Mouse (Mus musculus): ENCODE measurements around the gene Rxylt1. TPM values are rescaled to one million over a fixed set of nuclear protein-coding genes. Genes with fewer than 3 reads are reported as not detected.

Gene Rxylt1
- polyA plus RNA-seq, 1 experiment from 2014 or later, result 55.2 TPM

GRCm38 (mm10) chr10:122102675-122103074, 5.5 kb upstream of the Rxylt1 start:
- H3K4me3 ChIP-seq (ENCODE audit: low read depth, low read length), result no peak overlapping the region
- no peaks in the 10 kb centered on the region for H3K36me3 ChIP-seq (ENCODE audit: control insufficient read depth, insufficient read depth, low read length)
- no peak overlapping the region for H3K9ac ChIP-seq (ENCODE audit: low read depth, low read length)
- WGBS, result 77% methylated on average over 5 of the region's 5 CpGs
- no peaks in the 10 kb centered on the region for H3K9me3 ChIP-seq (ENCODE audit: control insufficient read depth, low read length)
- ATAC-seq (ENCODE audit: low read depth) (no peak), DNase-seq (ENCODE audit: low spot score) (no peak)
- 0 out of 2 replicates have a peak, but pooled peaks cover 3% of the 10 kb centered on the region for H3K27me3 ChIP-seq (replicated peaks; ENCODE audit: control insufficient read depth, insufficient read depth, low read length)
- no peak overlapping the region for H3K27ac ChIP-seq (replicated peaks; ENCODE audit: low read depth, low read length)
- no peak overlapping the region for H3K4me2 ChIP-seq (ENCODE audit: low read depth, low read length)
- H3K4me1 ChIP-seq (ENCODE audit: control insufficient read depth, insufficient read depth, low read length), result no peaks in the 10 kb centered on the region

DNA sequence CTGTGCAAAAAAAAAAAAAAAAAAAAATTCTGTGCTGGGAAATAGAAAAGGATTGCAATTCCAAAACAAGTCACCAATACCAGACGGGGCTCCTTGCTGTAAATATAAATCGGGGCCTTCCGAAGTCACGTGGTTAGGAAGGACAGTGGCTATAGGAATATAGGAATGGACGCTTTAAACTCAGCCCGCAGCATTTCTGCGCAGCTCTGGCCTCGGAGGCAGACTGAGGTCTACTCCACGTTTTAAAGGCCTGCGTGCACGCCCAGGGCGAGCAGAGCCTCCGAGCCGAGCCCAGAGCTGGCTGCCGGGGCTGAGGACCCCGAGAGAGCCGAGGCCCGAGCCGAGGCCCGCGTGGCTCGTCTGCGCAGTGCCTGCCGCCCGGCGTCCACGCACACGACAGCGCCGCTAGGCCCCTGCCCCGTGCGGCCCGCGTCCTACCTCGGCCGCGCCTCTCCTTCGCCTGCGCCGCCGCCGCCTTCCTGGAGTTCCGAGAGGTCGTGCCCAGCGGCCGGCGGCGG, 650 bp downstream of the Rxylt1 start:
- peak; percentile 70 for DNase-seq (ENCODE audit: low spot score)
- peak overlapping the region; percentile 92 for H3K27ac ChIP-seq (replicated peaks; ENCODE audit: low read depth, low read length)
- ATAC-seq (ENCODE audit: low read depth), result peak; percentile 70; the same call in 1 of the 2 replicates
- peaks cover 22% of the 10 kb centered on the region for H3K36me3 ChIP-seq (ENCODE audit: control insufficient read depth, insufficient read depth, low read length)
- H3K9me3 ChIP-seq (ENCODE audit: control insufficient read depth, low read length), result no peaks in the 10 kb centered on the region
- peaks cover 11% of the 10 kb centered on the region for H3K4me1 ChIP-seq (ENCODE audit: control insufficient read depth, insufficient read depth, low read length)
- no peaks in the 10 kb centered on the region for H3K27me3 ChIP-seq (replicated peaks; ENCODE audit: control insufficient read depth, insufficient read depth, low read length)
- H3K4me3 ChIP-seq (ENCODE audit: low read depth, low read length), result peak overlapping the region; percentile 85
- WGBS, result under 1% methylated on average over 22 of the region's 48 CpGs
- H3K9ac ChIP-seq (ENCODE audit: low read depth, low read length), result peak overlapping the region; percentile 92
- H3K4me2 ChIP-seq (ENCODE audit: low read depth, low read length), result peak overlapping the region; percentile 74

- Histone ChIP-seq H3K36me3 (ENCODE audit: control insufficient read depth, insufficient read depth, low read length) (peaks cover 63% of the 10 kb centered on the region), H3K27me3 (replicated peaks; ENCODE audit: control insufficient read depth, insufficient read depth, low read length) (no peaks in the 10 kb centered on the region), H3K9me3 (ENCODE audit: control insufficient read depth, low read length) (peaks cover 26% of the 10 kb centered on the region), H3K27ac (replicated peaks; ENCODE audit: low read depth, low read length) (no peak overlapping the region), H3K4me1 (ENCODE audit: control insufficient read depth, insufficient read depth, low read length) (peaks cover 6% of the 10 kb centered on the region), H3K4me3 (ENCODE audit: low read depth, low read length) (no peak overlapping the region), H3K4me2 (ENCODE audit: low read depth, low read length) (no peak overlapping the region), H3K9ac (ENCODE audit: low read depth, low read length) (no peak overlapping the region)
- ATAC-seq (ENCODE audit: low read depth) (no peak), DNase-seq (ENCODE audit: low spot score) (no peak)
- WGBS, result 93% methylated on average over 1 of the region's 1 CpGs
Measured at GRCm38 (mm10) chr10:122090472-122090871, 6.7 kb downstream of the Rxylt1 start.

GRCm38 (mm10) chr10:122081352-122081751, 15.8 kb downstream of the Rxylt1 start:
- DNase-seq (ENCODE audit: low spot score), result no peak
- no peaks in the 10 kb centered on the region for H3K9me3 ChIP-seq (ENCODE audit: control insufficient read depth, low read length)
- no peaks in the 10 kb centered on the region for H3K4me1 ChIP-seq (ENCODE audit: control insufficient read depth, insufficient read depth, low read length)
- H3K27ac ChIP-seq (replicated peaks; ENCODE audit: low read depth, low read length), result no peak overlapping the region
- ATAC-seq (ENCODE audit: low read depth), result no peak
- no peak overlapping the region for H3K4me3 ChIP-seq (ENCODE audit: low read depth, low read length)
- H3K27me3 ChIP-seq (replicated peaks; ENCODE audit: control insufficient read depth, insufficient read depth, low read length), result no peaks in the 10 kb centered on the region
- peaks cover 12% of the 10 kb centered on the region for H3K36me3 ChIP-seq (ENCODE audit: control insufficient read depth, insufficient read depth, low read length)
- H3K9ac ChIP-seq (ENCODE audit: low read depth, low read length), result no peak overlapping the region
- 77% methylated on average over 1 of the region's 1 CpGs for WGBS
- H3K4me2 ChIP-seq (ENCODE audit: low read depth, low read length), result no peak overlapping the region

GRCm38 (mm10) chr10:122069153-122069552, 28.0 kb downstream of the Rxylt1 start:
- DNase-seq (ENCODE audit: low spot score), result no peak
- no peak for ATAC-seq (ENCODE audit: low read depth)
- no peak overlapping the region for H3K27ac ChIP-seq (replicated peaks; ENCODE audit: low read depth, low read length)

GRCm38 (mm10) chr10:122055826-122056225, 41.3 kb downstream of the Rxylt1 start:
- Histone ChIP-seq H3K9ac (ENCODE audit: low read depth, low read length) (no peak overlapping the region), H3K4me3 (ENCODE audit: low read depth, low read length) (no peak overlapping the region), H3K27me3 (replicated peaks; ENCODE audit: control insufficient read depth, insufficient read depth, low read length) (no peaks in the 10 kb centered on the region), H3K27ac (replicated peaks; ENCODE audit: low read depth, low read length) (no peak overlapping the region), H3K36me3 (ENCODE audit: control insufficient read depth, insufficient read depth, low read length) (no peaks in the 10 kb centered on the region), H3K9me3 (ENCODE audit: control insufficient read depth, low read length) (no peaks in the 10 kb centered on the region), H3K4me2 (ENCODE audit: low read depth, low read length) (no peak overlapping the region), H3K4me1 (ENCODE audit: control insufficient read depth, insufficient read depth, low read length) (no peaks in the 10 kb centered on the region)
- ATAC-seq (ENCODE audit: low read depth), result no peak
- no peak for DNase-seq (ENCODE audit: low spot score)
- WGBS, result 86% methylated on average over 6 of the region's 6 CpGs

More at GRCm38 (mm10) chr10:122069153-122069552, 28.0 kb downstream of the Rxylt1 start:
- no peak overlapping the region for H3K4me3 ChIP-seq (ENCODE audit: low read depth, low read length)
- no peaks in the 10 kb centered on the region for H3K27me3 ChIP-seq (replicated peaks; ENCODE audit: control insufficient read depth, insufficient read depth, low read length)
- no peak overlapping the region for H3K4me2 ChIP-seq (ENCODE audit: low read depth, low read length)
- H3K9me3 ChIP-seq (ENCODE audit: control insufficient read depth, low read length), result no peaks in the 10 kb centered on the region
- no peaks in the 10 kb centered on the region for H3K4me1 ChIP-seq (ENCODE audit: control insufficient read depth, insufficient read depth, low read length)
- H3K9ac ChIP-seq (ENCODE audit: low read depth, low read length), result no peak overlapping the region
- no peaks in the 10 kb centered on the region for H3K36me3 ChIP-seq (ENCODE audit: control insufficient read depth, insufficient read depth, low read length)

DNA sequence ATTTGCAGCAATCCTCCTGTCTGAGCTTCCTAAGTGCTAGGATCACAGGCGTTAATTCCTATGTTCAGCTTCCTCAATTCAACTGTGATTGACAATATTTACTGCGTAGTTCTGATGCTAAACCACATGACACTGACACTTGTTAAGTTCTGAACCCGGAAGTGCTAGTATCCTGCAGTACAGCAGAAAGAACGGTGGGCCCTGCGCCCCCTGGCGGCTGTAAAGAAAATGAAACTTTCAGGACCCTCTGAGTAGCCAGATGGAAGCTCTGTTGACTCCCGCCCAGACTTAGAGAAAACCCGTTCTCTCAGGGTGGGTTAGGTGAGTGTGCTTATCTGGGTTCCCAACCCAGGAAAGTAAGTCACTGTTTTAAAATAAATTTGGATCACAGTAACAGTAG, 42.6 kb downstream of the Rxylt1 start:
- Histone ChIP-seq H3K36me3 (ENCODE audit: control insufficient read depth, insufficient read depth, low read length) (no peaks in the 10 kb centered on the region), H3K27me3 (replicated peaks; ENCODE audit: control insufficient read depth, insufficient read depth, low read length) (no peaks in the 10 kb centered on the region), H3K27ac (replicated peaks; ENCODE audit: low read depth, low read length) (no peak overlapping the region), H3K4me2 (ENCODE audit: low read depth, low read length) (no peak overlapping the region), H3K4me3 (ENCODE audit: low read depth, low read length) (no peak overlapping the region), H3K9me3 (ENCODE audit: control insufficient read depth, low read length) (no peaks in the 10 kb centered on the region), H3K9ac (ENCODE audit: low read depth, low read length) (no peak overlapping the region), H3K4me1 (ENCODE audit: control insufficient read depth, insufficient read depth, low read length) (no peaks in the 10 kb centered on the region)
- ATAC-seq (ENCODE audit: low read depth) (peak; percentile 74; the same call in 1 of the 2 replicates), DNase-seq (ENCODE audit: low spot score) (peak; percentile 56)
- 12% methylated on average over 8 of the region's 8 CpGs for WGBS

DNA sequence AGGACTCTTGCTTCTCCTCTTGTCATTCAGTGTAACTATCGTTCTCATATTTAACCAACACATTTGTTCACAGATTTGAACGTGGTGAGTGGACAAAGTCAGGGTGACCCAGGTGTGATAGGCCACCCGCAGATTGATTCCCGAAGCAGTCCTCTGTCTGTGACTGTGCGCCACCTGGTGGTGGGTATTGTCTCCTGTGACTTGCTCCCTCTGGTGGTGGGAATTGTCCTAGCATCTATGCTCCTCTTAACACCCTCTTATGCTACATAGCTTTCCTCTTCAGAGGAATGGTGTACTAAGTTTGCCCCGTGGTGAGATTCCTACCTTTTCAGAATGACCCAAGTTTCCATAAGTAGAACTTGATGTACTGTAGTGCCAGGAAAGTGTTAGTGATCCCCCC, 45.3 kb downstream of the Rxylt1 start:
- no peaks in the 10 kb centered on the region for H3K36me3 ChIP-seq (ENCODE audit: control insufficient read depth, insufficient read depth, low read length)
- H3K9me3 ChIP-seq (ENCODE audit: control insufficient read depth, low read length), result no peaks in the 10 kb centered on the region
- H3K9ac ChIP-seq (ENCODE audit: low read depth, low read length), result no peak overlapping the region
- H3K4me2 ChIP-seq (ENCODE audit: low read depth, low read length), result no peak overlapping the region
- no peaks in the 10 kb centered on the region for H3K27me3 ChIP-seq (replicated peaks; ENCODE audit: control insufficient read depth, insufficient read depth, low read length)
- H3K4me1 ChIP-seq (ENCODE audit: control insufficient read depth, insufficient read depth, low read length), result no peaks in the 10 kb centered on the region
- 36% methylated on average over 6 of the region's 6 CpGs for WGBS
- DNase-seq (ENCODE audit: low spot score) (peak; percentile 75), ATAC-seq (ENCODE audit: low read depth) (no peak)
- H3K27ac ChIP-seq (replicated peaks; ENCODE audit: low read depth, low read length), result no peak overlapping the region
- no peak overlapping the region for H3K4me3 ChIP-seq (ENCODE audit: low read depth, low read length)

- 43% methylated on average over 10 of the region's 44 CpGs for WGBS
- H3K27ac ChIP-seq (replicated peaks; ENCODE audit: low read depth, low read length), result peak overlapping the region; percentile 82
- H3K4me3 ChIP-seq (ENCODE audit: low read depth, low read length), result peak overlapping the region; percentile 80
- no peaks in the 10 kb centered on the region for H3K27me3 ChIP-seq (replicated peaks; ENCODE audit: control insufficient read depth, insufficient read depth, low read length)
- peak overlapping the region; percentile 84 for H3K4me2 ChIP-seq (ENCODE audit: low read depth, low read length)
- ATAC-seq (ENCODE audit: low read depth) (peak; percentile 84), DNase-seq (ENCODE audit: low spot score) (peak; percentile 77)
- peaks cover 6% of the 10 kb centered on the region; the same call in 1 of the 2 replicates for H3K4me1 ChIP-seq (ENCODE audit: control insufficient read depth, insufficient read depth, low read length)
- no peaks in the 10 kb centered on the region for H3K36me3 ChIP-seq (ENCODE audit: control insufficient read depth, insufficient read depth, low read length)
- H3K9ac ChIP-seq (ENCODE audit: low read depth, low read length), result peak overlapping the region; percentile 88
- H3K9me3 ChIP-seq (ENCODE audit: control insufficient read depth, low read length), result no peaks in the 10 kb centered on the region
Measured at GRCm38 (mm10) chr10:122047727-122048365, 49.3 kb downstream of the Rxylt1 start.
